Mouse (Mus musculus) liver, embryonic 14.5 days (tissue): ENCODE data around the gene Efcab5.

Experiments used
- CTCF ChIP-seq: IDR thresholded peaks from 2 replicates; pipeline ENCODE4 v1.5.1; 2016; ENCODE audit warnings: antibody characterized with exemption, low read depth, control low read depth
- EP300 ChIP-seq: IDR thresholded peaks from 2 replicates; pipeline ENCODE4 v1.6.1; 2016; ENCODE audit warnings: antibody characterized with exemption, low read depth

- TF ChIP-seq CTCF (no peak), EP300 (no peak)
Measured at GRCm38 (mm10) chr11:77179771-77180170, 9.0 kb downstream of the Efcab5 start.
